ENCODE assay signal across 8 mouse cellular contexts in the genomic region with DNA sequence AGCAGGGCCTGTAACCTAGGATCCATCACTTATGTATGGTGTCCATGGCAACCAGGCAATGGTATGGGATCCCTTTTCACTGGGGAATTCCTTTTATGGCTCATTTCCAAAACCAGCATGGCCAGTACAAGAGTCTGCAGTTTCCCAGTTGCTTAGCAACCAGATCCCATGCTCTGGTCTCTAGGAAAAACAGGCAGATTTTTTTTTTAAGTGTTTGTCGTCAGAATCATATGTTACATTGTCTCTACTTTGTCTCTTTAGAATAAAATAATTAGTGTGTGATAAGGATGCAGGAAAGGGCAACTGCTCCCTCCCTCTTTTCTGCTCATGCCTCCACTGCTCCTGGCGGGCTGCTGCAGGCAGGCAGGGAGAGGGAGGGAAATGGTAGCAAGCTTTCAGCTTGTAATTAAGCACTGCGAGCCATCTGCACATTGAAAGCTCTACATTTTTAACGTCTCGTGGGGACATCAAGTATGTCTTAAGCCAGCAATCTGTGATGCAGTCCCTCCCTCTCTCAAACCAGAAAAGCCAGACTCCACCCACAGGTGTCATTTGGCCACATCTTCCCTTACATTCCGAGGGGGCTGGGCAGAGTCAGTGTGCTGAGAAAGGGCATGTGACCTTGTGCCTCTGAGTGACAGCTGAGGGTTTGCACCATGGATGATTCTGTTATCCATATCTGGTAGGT. TPM values are rescaled to one million over a fixed set of nuclear protein-coding genes. Genes with fewer than 3 reads are reported as not detected.
DNase-seq lines count a peak whose midpoint lies in the region; ATAC-seq and TF ChIP-seq lines count a peak whose summit lies in the region.

No protein-coding gene starts in this region.

- no peak overlapping the region for H3K9ac ChIP-seq in stomach, embryonic 15.5 days
- no peak overlapping the region for H3K9ac ChIP-seq in stomach, postnatal 0 days (ENCODE audit: low read length)

- no peak overlapping the region for H3K4me2 ChIP-seq in stomach, embryonic 15.5 days
- no peak overlapping the region for H3K4me2 ChIP-seq in stomach, postnatal 0 days (replicated peaks; ENCODE audit: low read depth)

- TF ChIP-seq EP300 in stomach, postnatal 0 days (optimal IDR thresholded peaks at IDR 0.05): no peak

- no peaks in the 10 kb centered on the region for H3K27me3 ChIP-seq in stomach, embryonic 15.5 days (replicated peaks)
- H3K27me3 ChIP-seq in stomach, postnatal 0 days (ENCODE audit: control insufficient read depth, insufficient read depth, low read length): no peaks in the 10 kb centered on the region

- intact Hi-C loops in left cerebral cortex, postnatal 25 days (cut with DNase I): no loop called here

- no peak for DNase-seq in stomach, postnatal 0 days (ENCODE audit: low spot score)
- DNase-seq in frontal cortex, adult 2 months (ENCODE audit: extremely low spot score in 1 of 2, low spot score in 1 of 2): peak; percentile 57 to 69
- DNase-seq in left cerebral cortex, postnatal 25 days (ENCODE audit: low spot score in 2 of 2): peak; percentile 65 to 70
- peak; percentile 66 to 85 for DNase-seq in right cerebral cortex, postnatal 10 days (ENCODE audit: low spot score in 2 of 2)
- no peak for DNase-seq in gastrocnemius, adult 8-10 months (ENCODE audit: low spot score in 2 of 2)

- no peak overlapping the region for H3K27ac ChIP-seq in stomach, embryonic 15.5 days
- no peak overlapping the region for H3K27ac ChIP-seq in stomach, postnatal 0 days (replicated peaks)

- 0 out of 2 replicates have a peak, but pooled peaks cover 13% of the 10 kb centered on the region for H3K4me1 ChIP-seq in stomach, embryonic 15.5 days
- peaks cover 2% of the 10 kb centered on the region; the same call in 1 of the 2 replicates for H3K4me1 ChIP-seq in stomach, postnatal 0 days (replicated peaks; ENCODE audit: control insufficient read depth, insufficient read depth)

- H3K4me3 ChIP-seq in stomach, embryonic 15.5 days (replicated peaks): no peak overlapping the region
- H3K4me3 ChIP-seq in stomach, postnatal 0 days (ENCODE audit: low read depth, low read length): no peak overlapping the region

- H3K9me3 ChIP-seq in stomach, embryonic 15.5 days: no peaks in the 10 kb centered on the region
- no peaks in the 10 kb centered on the region for H3K9me3 ChIP-seq in stomach, postnatal 0 days (ENCODE audit: control insufficient read depth, low read length)

- TF ChIP-seq CTCF in stomach, postnatal 0 days (IDR thresholded peaks at IDR 0.05; ENCODE audit: low read depth): no peak

- 10% methylated on average over 6 of the region's 6 CpGs for whole genome bisulfite sequencing in stomach, embryonic 15.5 days
- 10% methylated on average over 6 of the region's 6 CpGs for WGBS in stomach, postnatal 0 days

- ATAC-seq in stomach, embryonic 15.5 days (ENCODE audit: insufficient read depth, low FRiP score, low read depth): peak; percentile 12; the same call in 1 of the 2 replicates
- no peak for ATAC-seq in stomach, postnatal 0 days (ENCODE audit: low FRiP score, low TSS enrichment)
- ATAC-seq in monocyte, adult 5-6 weeks (replicated peaks; ENCODE audit: insufficient number of reproducible peaks, low FRiP score, low TSS enrichment, poor library complexity, severe bottlenecking): no peak
- ATAC-seq in inflammation-experienced regulatory T-cells, adult 6 months: no peak

- H3K36me3 ChIP-seq in stomach, embryonic 15.5 days: no peaks in the 10 kb centered on the region
- H3K36me3 ChIP-seq in stomach, postnatal 0 days (ENCODE audit: control insufficient read depth, insufficient read depth, low read length): no peaks in the 10 kb centered on the region

RNA-seq across cellular contexts. Expression of a gene that starts 51.6 kb away (rescaled TPM):
- not detected in 2 replicates for polyA plus RNA-seq in stomach, embryonic 15.5 days (2015; fragmentation: Nextera tagmentation; extraction: Ambion mirVana)
- polyA plus RNA-seq in stomach, postnatal 0 days (2015; fragmentation: Nextera tagmentation; extraction: Ambion mirVana): not detected in 2 replicates
- polyA plus RNA-seq in frontal cortex, adult 2 months (2012; rRNA removed): 1.0 and 1.1 TPM in 2 replicates
- 1 to 10 TPM; 1.7 to 2.8 TPM for total RNA-seq in left cerebral cortex, postnatal 25 days (2021)
- not detected in 3 replicates for total RNA-seq in monocyte, adult 5-6 weeks (2017)
- total RNA-seq in gastrocnemius, adult 8-10 months (2022): not detected
- not detected for polyA plus RNA-seq in inflammation-experienced regulatory T-cells, adult 6 months (2017; shearing (Covaris generic))

Comparison
In these comparisons a context has a peak if more than half of its experiments do, and no peak if none do; other contexts are left out.
1. DNase-seq: peak in frontal cortex, adult 2 months (2 of 2), left cerebral cortex, postnatal 25 days (2 of 2) and right cerebral cortex, postnatal 10 days (2 of 2); none in stomach, postnatal 0 days (single experiment) and gastrocnemius, adult 8-10 months (0 of 2).